Mouse (Mus musculus) adrenal gland, adult 8-10 months (tissue): ENCODE data around the gene Sgta. TPM values are rescaled to one million over a fixed set of nuclear protein-coding genes. Genes with fewer than 3 reads are reported as not detected.
"Not testable (repeated sequence)": the region's sequence is repeated elsewhere in the genome, so short reads cannot be mapped to it uniquely, and the experiment has no call there.

Experiments
- DNase-seq: peaks from one replicate; pipeline ENCODE4 v3.0.0; 2022
- total RNA-seq, 4 experiments: library from RNA; stranded (reverse); gene quantifications; 2 replicates each; pipeline ENCODE4 v1.2.4; 2022

Gene Sgta
- total RNA-seq, result 100 to 1,000 TPM; 185 to 247 (median 197) TPM

GRCm38 (mm10) chr10:81059603-81060543 lies at the start of gene Sgta:
Sgta (minus strand) TSS chr10:81060181.
- peak; percentile 100 for DNase-seq

DNA sequence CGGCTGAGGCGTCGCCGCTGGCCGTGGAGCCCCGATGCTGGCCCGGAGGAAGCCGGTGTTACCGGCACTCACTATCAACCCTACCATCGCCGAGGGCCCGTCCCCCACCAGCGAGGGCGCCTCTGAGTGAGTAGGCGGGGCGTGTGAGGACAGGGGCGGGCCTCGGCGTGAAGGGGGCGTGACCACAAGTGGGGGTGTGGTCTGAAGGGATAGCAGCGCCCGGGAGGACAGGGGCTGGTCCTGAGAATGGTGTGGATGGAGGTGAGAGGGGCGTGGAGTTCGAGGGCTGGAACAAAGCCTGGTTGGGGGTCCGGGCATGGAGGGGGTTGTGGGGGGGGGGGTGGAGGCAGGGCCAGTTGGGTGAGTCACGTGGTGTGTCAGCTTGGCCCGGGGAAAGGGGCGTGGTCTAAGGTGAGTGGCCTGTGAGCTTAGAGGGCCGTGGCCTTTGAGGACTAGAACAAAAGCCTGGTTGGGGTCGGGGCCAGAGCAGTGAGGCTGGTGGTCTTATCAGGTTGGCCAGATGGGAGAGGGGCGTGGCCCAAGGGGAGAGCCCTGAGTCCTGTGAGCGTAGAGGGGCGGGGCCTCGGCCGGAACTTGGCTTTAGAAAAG lies 46.2 kb upstream of the Sgta start:
- DNase-seq, result peak; percentile 83

- peak; percentile 94 for DNase-seq
Measured at GRCm38 (mm10) chr10:81105565-81106112, 45.7 kb upstream of the Sgta start, which contains the start of gene Map2k2. Map2k2 (plus strand) TSS chr10:81105915.

GRCm38 (mm10) chr10:81094931-81095678 lies 35.1 kb upstream of the Sgta start:
- no peak for DNase-seq

GRCm38 (mm10) chr10:81092465-81093250 lies 32.7 kb upstream of the Sgta start:
- peak; percentile 43 for DNase-seq

GRCm38 (mm10) chr10:81090621-81091020 lies 30.6 kb upstream of the Sgta start:
- DNase-seq, result no peak

GRCm38 (mm10) chr10:81089216-81089615 lies 29.2 kb upstream of the Sgta start:
- DNase-seq, result no peak

DNA sequence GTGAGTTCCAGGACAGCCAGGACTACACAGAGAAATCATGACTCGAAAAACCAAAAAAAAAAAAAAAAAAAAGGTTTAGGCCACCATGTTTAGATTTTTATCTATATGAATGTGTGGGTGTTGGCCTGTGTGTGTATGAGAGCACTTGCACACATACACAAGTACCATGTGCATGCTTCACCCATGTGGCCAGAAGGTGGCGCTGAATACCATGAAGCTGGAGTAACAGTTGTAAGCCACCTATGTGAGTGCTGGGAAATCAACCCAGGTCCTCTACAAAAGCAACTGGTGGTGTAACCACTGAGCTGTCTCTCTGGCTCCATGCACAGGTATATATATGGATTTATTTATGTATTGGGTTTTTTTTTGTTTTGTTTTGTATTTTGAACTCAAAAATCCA lies 27.0 kb upstream of the Sgta start:
- no peak for DNase-seq

- DNase-seq, result peak; percentile 50
Measured at GRCm38 (mm10) chr10:81082168-81082960, 22.4 kb upstream of the Sgta start.

- DNase-seq, result no peak
Measured at GRCm38 (mm10) chr10:81080008-81080655, 20.2 kb upstream of the Sgta start.

- DNase-seq, result peak; percentile 68
Measured at GRCm38 (mm10) chr10:81077916-81078315, 17.9 kb upstream of the Sgta start.

DNA sequence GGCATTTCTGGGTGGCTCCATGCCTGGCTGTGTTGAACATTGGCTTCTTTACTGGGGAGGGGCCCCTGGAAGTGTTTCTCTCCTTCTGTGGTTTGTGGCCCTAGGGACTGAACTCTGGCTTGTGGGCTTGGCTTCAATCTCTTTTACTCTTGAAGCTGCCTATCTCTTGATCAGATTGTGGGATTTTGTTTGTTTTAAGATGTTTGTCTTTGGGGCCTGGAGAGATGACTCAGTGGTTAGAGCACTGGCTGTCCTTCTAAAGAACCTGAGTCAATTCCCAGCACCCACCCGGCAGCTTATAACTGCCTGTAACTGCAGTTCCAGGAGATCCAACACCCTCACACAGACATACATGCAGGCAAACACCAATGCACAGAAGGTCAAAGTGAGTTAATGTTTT lies 16.4 kb upstream of the Sgta start:
- no peak for DNase-seq

- no peak for DNase-seq
Measured at GRCm38 (mm10) chr10:81075734-81076133, 15.8 kb upstream of the Sgta start.

GRCm38 (mm10) chr10:81073464-81073863 lies 13.5 kb upstream of the Sgta start:
- no peak for DNase-seq

GRCm38 (mm10) chr10:81072290-81072689 lies 12.3 kb upstream of the Sgta start:
- DNase-seq, result no peak

GRCm38 (mm10) chr10:81069836-81070235 lies 9.9 kb upstream of the Sgta start, which contains the start of gene Thop1:
Thop1 (plus strand) TSS chr10:81070035.
- peak; percentile 98 for DNase-seq

DNA sequence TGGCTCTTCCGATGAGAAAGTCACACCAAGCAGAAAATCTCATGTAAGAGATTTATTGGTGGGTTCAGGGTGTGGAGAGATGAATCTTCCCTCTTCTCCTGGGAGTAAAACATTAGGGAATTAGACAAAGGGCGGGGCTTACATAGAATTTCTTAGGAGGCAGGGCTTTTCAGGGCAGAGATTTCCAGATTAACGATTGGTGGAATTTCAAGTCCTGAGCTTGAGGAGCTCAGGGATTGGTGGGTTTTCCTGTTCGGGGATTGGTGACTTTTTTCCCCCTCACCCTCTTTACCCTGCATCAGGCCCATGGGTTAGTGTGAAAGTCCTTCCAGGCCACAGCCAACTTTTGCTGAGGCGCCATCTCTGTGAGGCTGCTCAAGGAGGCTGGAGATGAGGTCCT lies 8.7 kb upstream of the Sgta start:
- no peak for DNase-seq

DNA sequence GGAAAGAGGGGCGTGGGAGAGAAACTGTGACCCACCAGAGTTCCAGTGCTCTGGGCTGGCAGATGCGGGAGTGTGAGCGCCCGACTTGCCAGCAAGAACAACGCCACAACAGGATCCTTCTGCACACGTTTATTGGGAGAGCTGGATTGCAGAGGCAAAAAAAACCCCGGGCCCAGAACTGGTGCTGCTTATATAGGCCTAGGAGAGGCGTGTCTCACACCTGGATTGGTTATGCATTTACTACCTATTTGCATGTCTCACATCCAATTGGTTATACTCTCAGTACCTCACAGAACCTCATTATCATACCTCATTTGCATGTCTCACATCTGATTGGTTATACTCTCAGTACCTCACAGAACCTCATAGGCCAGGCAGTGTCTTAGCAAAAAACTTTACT lies 4.5 kb upstream of the Sgta start:
- not testable (repeated sequence) for DNase-seq

- no peak for DNase-seq
Measured at GRCm38 (mm10) chr10:81062710-81063109, 2.7 kb upstream of the Sgta start.

GRCm38 (mm10) chr10:81058896-81059295 lies 1.1 kb downstream of the Sgta start:
- DNase-seq, result no peak
